Mouse (Mus musculus) forebrain, embryonic 14.5 days (tissue): Measurements from ENCODE around the gene Slc25a26. TPM values are rescaled to one million over a fixed set of nuclear protein-coding genes. Genes with fewer than 3 reads are reported as not detected.

ENCODE experiments used
- microRNA-seq: library from miRNA; unstranded; fragments of <30 nt; microRNA quantifications from one replicate; pipeline ENCODE4, GENCODE M21; 2016
- polyA plus RNA-seq: library from polyadenylated mRNA; unstranded; fragments of >200 nt; fragmentation: Nextera tagmentation; extraction: Ambion mirVana; gene quantifications from 2 replicates; pipeline ENCODE4 v1.2.1, GENCODE M21; 2014

Slc25a26 gene
- polyA plus RNA-seq, 1 experiment from 2014 or later, result 7.4 TPM

Small RNA genes within 50 kb of the gene (microRNA-seq; reads per million reads assigned to microRNA genes)
- gene Mir7041, result not detected

Other genes with a start within 250 kb of the Slc25a26 start
- 22.9 and 29.4 TPM in 2 replicates for gene Magi1, start 216.4 kb upstream of the Slc25a26 start, polyA plus RNA-seq
- 8.5 and 9.5 TPM in 2 replicates for gene Lrig1, start 199.8 kb downstream of the Slc25a26 start, polyA plus RNA-seq